ENCODE assay signal across 9 mouse cellular contexts in genomic region chr7:19284763-19285162, GRCm38 (mm10). TPM values are rescaled to one million over a fixed set of nuclear protein-coding genes. Genes with fewer than 3 reads are reported as not detected.
DNase-seq lines count a peak whose midpoint lies in the region; ATAC-seq and TF ChIP-seq lines count a peak whose summit lies in the region.
"Had no signal": no experiment of that assay in that cellular context is flagged by ENCODE, and none has a peak within 500 bp of the region (broad histone marks: within the 10 kb centered on the region; RNA-seq: fewer than 3 reads in every experiment).

No protein-coding gene starts in this region.

- peak; percentile 66 for DNase-seq in hindbrain, embryonic 10.5 days (ENCODE audit: low spot score)
- peak; percentile 74 for DNase-seq in 416B (ENCODE audit: low read depth)
- peak; percentile 59 for DNase-seq in ES-CJ7 (ENCODE audit: low read depth, low spot score)
- peak; percentile 67 for DNase-seq in embryonic facial prominence, embryonic 10.5 days (ENCODE audit: low spot score)
- DNase-seq in limb, embryonic 14.5 days (ENCODE audit: low spot score), result peak; percentile 51
- DNase-seq in retina, embryonic 14.5 days (ENCODE audit: low spot score), result peak; percentile 80
- no peak for DNase-seq in urinary bladder, postnatal 4 days (ENCODE audit: low spot score in 2 of 2)

- H3K36me3 ChIP-seq in hindbrain, embryonic 10.5 days, result peaks cover 31% of the 10 kb centered on the region
- peaks cover 29% of the 10 kb centered on the region for H3K36me3 ChIP-seq in hindbrain, embryonic 12.5 days
- peaks cover 10% of the 10 kb centered on the region for H3K36me3 ChIP-seq in embryonic facial prominence, embryonic 10.5 days (replicated peaks)
- no peaks in the 10 kb centered on the region for H3K36me3 ChIP-seq in limb, embryonic 14.5 days (ENCODE audit: control insufficient read depth, insufficient read depth, low read length)
- H3K36me3 ChIP-seq: embryonic facial prominence, embryonic 12.5 days had no signal

- no peak overlapping the region for H3K9ac ChIP-seq in hindbrain, embryonic 12.5 days
- H3K9ac ChIP-seq in limb, embryonic 14.5 days (ENCODE audit: low read depth, low read length, severe bottlenecking), result no peak overlapping the region
- H3K9ac ChIP-seq: embryonic facial prominence, embryonic 12.5 days had no signal

- H3K4me3 ChIP-seq in hindbrain, embryonic 10.5 days, result no peak overlapping the region
- H3K4me3 ChIP-seq in hindbrain, embryonic 12.5 days, result no peak overlapping the region
- H3K4me3 ChIP-seq in embryonic facial prominence, embryonic 10.5 days, result no peak overlapping the region
- H3K4me3 ChIP-seq in limb, embryonic 14.5 days (replicated peaks; ENCODE audit: low read length), result no peak overlapping the region
- H3K4me3 ChIP-seq: embryonic facial prominence, embryonic 12.5 days had no signal

- H3K27me3 ChIP-seq in hindbrain, embryonic 10.5 days (ENCODE audit: insufficient read depth, poor library complexity, severe bottlenecking), result peaks cover 36% of the 10 kb centered on the region
- H3K27me3 ChIP-seq in hindbrain, embryonic 12.5 days, result peaks cover 21% of the 10 kb centered on the region
- H3K27me3 ChIP-seq in embryonic facial prominence, embryonic 10.5 days (replicated peaks; ENCODE audit: low read depth, poor library complexity, severe bottlenecking), result peaks cover 47% of the 10 kb centered on the region
- peaks cover 15% of the 10 kb centered on the region for H3K27me3 ChIP-seq in limb, embryonic 14.5 days (ENCODE audit: control insufficient read depth, insufficient read depth, low read length)

- H3K9me3 ChIP-seq in hindbrain, embryonic 10.5 days, result 0 out of 2 replicates have a peak, but pooled peaks cover 3% of the 10 kb centered on the region
- H3K9me3 ChIP-seq in hindbrain, embryonic 12.5 days (replicated peaks), result no peaks in the 10 kb centered on the region
- H3K9me3 ChIP-seq in embryonic facial prominence, embryonic 10.5 days, result no peaks in the 10 kb centered on the region
- no peaks in the 10 kb centered on the region for H3K9me3 ChIP-seq in limb, embryonic 14.5 days (ENCODE audit: control insufficient read depth, low read length)
- H3K9me3 ChIP-seq: embryonic facial prominence, embryonic 12.5 days had no signal

- ATAC-seq in hindbrain, embryonic 12.5 days (ENCODE audit: low FRiP score), result no peak
- no peak for ATAC-seq in limb, embryonic 14.5 days (ENCODE audit: low FRiP score, low read depth)

- WGBS in hindbrain, embryonic 10.5 days, result 28% methylated on average over 4 of the region's 4 CpGs
- 29% methylated on average over 4 of the region's 4 CpGs for WGBS in hindbrain, embryonic 12.5 days
- WGBS in embryonic facial prominence, embryonic 10.5 days, result 34% methylated on average over 4 of the region's 4 CpGs
- 32% methylated on average over 4 of the region's 4 CpGs for WGBS in limb, embryonic 14.5 days

- TF ChIP-seq POLR2A in limb, embryonic 14.5 days (IDR thresholded peaks at IDR 0.05; ENCODE audit: borderline replicate concordance, extremely low read depth, insufficient read depth, insufficient read length), result no peak

- H3K27ac ChIP-seq in hindbrain, embryonic 10.5 days, result no peak overlapping the region
- H3K27ac ChIP-seq in hindbrain, embryonic 12.5 days, result no peak overlapping the region
- H3K27ac ChIP-seq in embryonic facial prominence, embryonic 10.5 days (replicated peaks), result no peak overlapping the region
- no peak overlapping the region for H3K27ac ChIP-seq in limb, embryonic 14.5 days (replicated peaks; ENCODE audit: low read depth, low read length)
- H3K27ac ChIP-seq: embryonic facial prominence, embryonic 12.5 days had no signal

- no peak overlapping the region for H3K4me2 ChIP-seq in hindbrain, embryonic 12.5 days (replicated peaks)
- H3K4me2 ChIP-seq in limb, embryonic 14.5 days (replicated peaks; ENCODE audit: low read depth, low read length, severe bottlenecking), result no peak overlapping the region
- H3K4me2 ChIP-seq: embryonic facial prominence, embryonic 12.5 days had no signal

- peaks cover 18% of the 10 kb centered on the region for H3K4me1 ChIP-seq in hindbrain, embryonic 10.5 days (replicated peaks)
- peaks cover 13% of the 10 kb centered on the region for H3K4me1 ChIP-seq in hindbrain, embryonic 12.5 days
- peaks cover 17% of the 10 kb centered on the region for H3K4me1 ChIP-seq in embryonic facial prominence, embryonic 10.5 days
- H3K4me1 ChIP-seq in limb, embryonic 14.5 days (ENCODE audit: control insufficient read depth, insufficient read depth, low read length), result peaks cover 5% of the 10 kb centered on the region; the same call in 1 of the 2 replicates

RNA-seq across cellular contexts. Expression of gene Rtn2, which starts 2.3 kb away (rescaled TPM):
- polyA plus RNA-seq in hindbrain, embryonic 10.5 days (2016; fragmentation: Nextera tagmentation; extraction: Ambion mirVana), result 37.3 and 67.8 TPM in 2 replicates
- 67.8 and 68.0 TPM in 2 replicates for polyA plus RNA-seq in hindbrain, embryonic 12.5 days (2016; fragmentation: Nextera tagmentation; extraction: Ambion mirVana)
- polyA plus RNA-seq in embryonic facial prominence, embryonic 10.5 days (2016; fragmentation: Nextera tagmentation; extraction: Ambion mirVana), result 16.6 and 18.8 TPM in 2 replicates
- polyA plus RNA-seq in limb, embryonic 14.5 days (2012; rRNA removed), result 44.3 and 59.4 TPM in 2 replicates
- 22.5 and 30.6 TPM in 2 replicates for polyA plus RNA-seq in limb, embryonic 14.5 days (2014; fragmentation: Nextera tagmentation; extraction: Ambion mirVana)

RNA-seq across cellular contexts. Expression of gene Ppm1n, which starts 4.9 kb away (rescaled TPM):
- polyA plus RNA-seq in hindbrain, embryonic 10.5 days (2016; fragmentation: Nextera tagmentation; extraction: Ambion mirVana), result 0.30 and 0.42 TPM in 2 replicates
- polyA plus RNA-seq in hindbrain, embryonic 12.5 days (2016; fragmentation: Nextera tagmentation; extraction: Ambion mirVana), result 0.17 TPM in 1 of 2 replicates, not detected in the other
- 0.25 TPM in 1 of 2 replicates, not detected in the other for polyA plus RNA-seq in embryonic facial prominence, embryonic 10.5 days (2016; fragmentation: Nextera tagmentation; extraction: Ambion mirVana)
- not detected in 2 replicates for polyA plus RNA-seq in limb, embryonic 14.5 days (2012; rRNA removed)
- not detected in 2 replicates for polyA plus RNA-seq in limb, embryonic 14.5 days (2014; fragmentation: Nextera tagmentation; extraction: Ambion mirVana)
- polyA plus RNA-seq: embryonic facial prominence, embryonic 12.5 days had no signal

RNA-seq across cellular contexts. Expression of gene Vasp, which starts 13.1 kb away (rescaled TPM):
- polyA plus RNA-seq in hindbrain, embryonic 10.5 days (2016; fragmentation: Nextera tagmentation; extraction: Ambion mirVana), result 58.8 and 62.0 TPM in 2 replicates
- polyA plus RNA-seq in hindbrain, embryonic 12.5 days (2016; fragmentation: Nextera tagmentation; extraction: Ambion mirVana), result 52.7 and 60.3 TPM in 2 replicates
- 56.7 and 61.1 TPM in 2 replicates for polyA plus RNA-seq in embryonic facial prominence, embryonic 10.5 days (2016; fragmentation: Nextera tagmentation; extraction: Ambion mirVana)
- polyA plus RNA-seq in limb, embryonic 14.5 days (2012; rRNA removed), result 126 and 169 TPM in 2 replicates
- polyA plus RNA-seq in limb, embryonic 14.5 days (2014; fragmentation: Nextera tagmentation; extraction: Ambion mirVana), result 66.7 and 67.0 TPM in 2 replicates

RNA-seq across cellular contexts. Expression of gene Fosb, which starts 25.1 kb away (rescaled TPM):
- not detected in 2 replicates for polyA plus RNA-seq in hindbrain, embryonic 10.5 days (2016; fragmentation: Nextera tagmentation; extraction: Ambion mirVana)
- polyA plus RNA-seq in hindbrain, embryonic 12.5 days (2016; fragmentation: Nextera tagmentation; extraction: Ambion mirVana), result 0.10 TPM in 1 of 2 replicates, not detected in the other
- 0.09 TPM in 1 of 2 replicates, not detected in the other for polyA plus RNA-seq in embryonic facial prominence, embryonic 10.5 days (2016; fragmentation: Nextera tagmentation; extraction: Ambion mirVana)
- 0.69 and 0.88 TPM in 2 replicates for polyA plus RNA-seq in limb, embryonic 14.5 days (2012; rRNA removed)
- 0.14 and 0.28 TPM in 2 replicates for polyA plus RNA-seq in limb, embryonic 14.5 days (2014; fragmentation: Nextera tagmentation; extraction: Ambion mirVana)

RNA-seq across cellular contexts. Expression of gene Opa3, which starts 56.6 kb away (rescaled TPM):
- 47.8 and 51.1 TPM in 2 replicates for polyA plus RNA-seq in hindbrain, embryonic 10.5 days (2016; fragmentation: Nextera tagmentation; extraction: Ambion mirVana)
- 41.1 and 41.7 TPM in 2 replicates for polyA plus RNA-seq in hindbrain, embryonic 12.5 days (2016; fragmentation: Nextera tagmentation; extraction: Ambion mirVana)
- 46.4 and 49.4 TPM in 2 replicates for polyA plus RNA-seq in embryonic facial prominence, embryonic 10.5 days (2016; fragmentation: Nextera tagmentation; extraction: Ambion mirVana)
- 19.6 and 23.6 TPM in 2 replicates for polyA plus RNA-seq in limb, embryonic 14.5 days (2012; rRNA removed)
- polyA plus RNA-seq in limb, embryonic 14.5 days (2014; fragmentation: Nextera tagmentation; extraction: Ambion mirVana), result 27.5 and 31.7 TPM in 2 replicates

Comparison
In these comparisons a context has a peak if more than half of its experiments do, and no peak if none do; other contexts are left out.
1. DNase-seq: peak in hindbrain, embryonic 10.5 days (single experiment), 416B (single experiment), ES-CJ7 (single experiment), embryonic facial prominence, embryonic 10.5 days (single experiment), limb, embryonic 14.5 days (single experiment) and retina, embryonic 14.5 days (single experiment); none in urinary bladder, postnatal 4 days (0 of 2).